Mouse (Mus musculus) urinary bladder, postnatal 25 days (tissue): ENCODE results near the gene Ptch2.

Source experiments
- DNase-seq: peaks from one replicate; pipeline ENCODE4 v3.0.0; 2022; ENCODE audit warnings: low spot score

Gene Ptch2

DNA sequence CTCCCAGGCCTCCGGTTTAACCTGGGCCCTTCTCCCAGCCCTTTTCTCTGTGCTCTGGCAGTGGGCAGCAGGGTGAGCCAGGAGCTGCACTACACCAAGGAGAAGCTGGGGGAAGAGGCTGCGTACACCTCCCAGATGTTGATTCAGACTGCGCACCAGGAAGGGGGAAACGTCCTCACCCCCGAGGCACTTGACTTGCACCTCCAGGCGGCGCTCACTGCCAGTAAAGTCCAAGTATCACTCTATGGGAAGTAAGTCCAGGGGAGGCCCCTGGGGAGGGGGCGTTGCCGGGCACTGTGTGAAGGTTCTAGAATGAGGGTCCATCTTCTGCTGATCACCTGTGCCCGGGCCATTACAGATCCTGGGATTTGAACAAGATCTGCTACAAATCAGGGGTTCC, 8.8 kb downstream of the Ptch2 start:
- DNase-seq, result no peak

DNA sequence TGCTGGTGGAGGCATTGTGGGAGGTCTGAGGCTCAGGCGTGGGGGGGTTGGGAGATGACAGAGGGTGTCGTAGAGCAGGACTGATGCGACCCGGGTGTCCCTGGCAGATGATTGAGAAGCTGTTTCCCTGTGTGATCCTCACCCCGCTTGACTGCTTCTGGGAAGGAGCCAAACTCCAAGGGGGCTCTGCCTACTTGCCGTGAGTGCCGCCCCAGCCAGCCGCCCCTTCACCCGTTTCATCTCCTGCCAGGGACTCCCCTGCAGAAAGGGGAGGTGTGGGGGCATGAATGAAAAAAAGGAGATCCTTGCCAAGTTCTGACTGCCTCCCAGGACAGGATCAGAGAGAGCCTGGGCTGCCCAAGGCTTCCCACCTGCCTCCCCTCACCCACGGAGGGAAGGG, 9.3 kb downstream of the Ptch2 start:
- no peak for DNase-seq

DNA sequence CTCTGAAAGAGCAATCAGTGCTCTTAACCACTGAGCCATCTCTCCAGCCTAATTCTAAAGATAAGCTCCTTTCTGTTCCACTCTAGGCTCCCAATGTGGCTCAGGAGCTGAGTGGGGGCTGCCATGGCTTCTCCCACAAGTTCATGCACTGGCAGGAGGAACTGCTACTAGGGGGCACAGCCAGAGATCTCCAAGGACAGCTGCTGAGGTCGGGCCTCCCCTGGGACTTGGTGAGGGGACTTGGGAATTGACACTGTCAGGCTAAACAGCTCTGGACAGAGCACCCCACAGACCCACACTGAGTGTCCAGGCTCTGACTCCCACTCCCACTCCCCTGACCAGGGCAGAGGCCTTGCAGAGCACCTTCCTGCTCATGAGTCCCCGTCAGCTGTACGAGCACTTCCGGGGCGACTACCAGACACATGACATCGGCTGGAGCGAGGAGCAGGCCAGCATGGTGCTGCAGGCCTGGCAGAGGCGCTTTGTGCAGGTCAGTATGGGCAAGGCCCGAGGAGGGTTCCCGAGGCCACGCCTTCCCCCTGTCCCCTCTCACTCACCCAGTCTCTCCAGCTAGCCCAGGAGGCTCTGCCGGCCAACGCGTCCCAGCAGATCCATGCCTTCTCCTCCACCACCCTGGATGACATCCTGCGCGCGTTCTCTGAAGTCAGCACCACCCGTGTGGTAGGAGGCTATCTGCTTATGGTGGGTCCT, 12.1 kb downstream of the Ptch2 start:
- DNase-seq, result no peak

DNA sequence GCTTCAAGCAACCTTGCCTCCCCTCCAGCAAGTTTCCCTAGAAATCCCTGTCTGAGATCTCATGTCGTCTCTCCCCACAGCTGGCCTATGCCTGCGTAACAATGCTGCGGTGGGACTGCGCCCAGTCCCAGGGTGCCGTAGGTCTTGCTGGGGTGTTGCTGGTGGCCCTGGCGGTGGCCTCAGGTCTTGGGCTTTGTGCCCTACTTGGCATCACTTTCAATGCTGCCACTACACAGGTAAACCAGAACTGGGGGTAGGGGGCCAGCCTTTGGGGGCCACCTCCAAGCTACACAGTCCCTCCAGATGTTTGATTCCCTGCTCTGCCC, 12.6 kb downstream of the Ptch2 start:
- no peak for DNase-seq

DNA sequence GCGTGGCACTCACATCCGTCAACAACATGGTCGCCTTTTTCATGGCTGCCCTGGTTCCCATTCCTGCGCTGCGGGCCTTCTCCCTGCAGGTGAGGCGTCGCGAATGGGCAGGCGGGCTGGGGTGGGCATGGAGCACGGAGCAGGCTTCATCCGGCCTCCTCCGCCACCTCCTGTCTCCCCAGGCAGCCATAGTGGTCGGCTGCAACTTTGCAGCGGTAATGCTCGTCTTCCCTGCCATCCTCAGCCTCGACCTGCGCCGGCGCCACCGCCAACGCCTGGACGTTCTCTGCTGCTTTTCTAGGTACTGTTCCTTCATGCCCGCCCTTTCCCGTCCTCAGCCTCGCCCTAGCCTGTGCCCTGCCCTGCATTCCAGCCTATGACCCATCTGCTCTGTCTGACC, 13.5 kb downstream of the Ptch2 start:
- no peak for DNase-seq

DNA sequence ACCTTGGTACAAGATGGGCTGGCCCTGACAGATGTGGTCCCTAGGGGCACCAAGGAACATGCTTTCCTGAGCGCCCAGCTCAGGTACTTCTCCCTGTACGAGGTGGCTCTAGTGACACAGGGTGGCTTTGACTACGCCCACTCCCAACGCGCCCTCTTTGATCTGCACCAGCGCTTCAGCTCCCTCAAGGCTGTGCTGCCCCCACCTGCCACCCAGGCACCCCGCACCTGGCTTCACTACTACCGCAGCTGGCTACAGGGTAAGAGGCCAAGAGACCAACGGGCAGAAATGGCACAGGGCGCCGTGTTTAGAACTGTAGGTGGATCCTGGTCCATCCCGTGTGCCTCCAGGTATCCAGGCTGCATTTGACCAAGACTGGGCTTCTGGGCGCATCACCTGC, 14.4 kb downstream of the Ptch2 start:
- DNase-seq, result no peak

DNA sequence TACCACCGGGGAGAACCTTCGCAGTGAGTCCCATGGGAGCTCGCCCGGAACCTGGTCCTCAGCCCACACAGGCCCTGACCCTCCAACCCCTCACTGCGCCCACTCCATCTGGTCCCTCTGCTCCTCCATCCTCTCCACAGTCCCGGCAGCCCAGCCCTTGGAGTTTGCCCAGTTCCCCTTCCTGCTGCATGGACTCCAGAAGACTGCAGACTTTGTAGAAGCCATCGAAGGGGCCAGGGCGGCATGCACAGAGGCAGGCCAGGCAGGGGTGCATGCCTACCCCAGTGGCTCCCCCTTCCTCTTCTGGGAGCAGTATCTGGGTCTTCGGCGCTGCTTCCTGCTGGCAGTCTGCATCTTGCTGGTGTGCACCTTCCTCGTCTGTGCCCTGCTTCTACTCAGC, 15.1 kb downstream of the Ptch2 start:
- DNase-seq, result no peak

DNA sequence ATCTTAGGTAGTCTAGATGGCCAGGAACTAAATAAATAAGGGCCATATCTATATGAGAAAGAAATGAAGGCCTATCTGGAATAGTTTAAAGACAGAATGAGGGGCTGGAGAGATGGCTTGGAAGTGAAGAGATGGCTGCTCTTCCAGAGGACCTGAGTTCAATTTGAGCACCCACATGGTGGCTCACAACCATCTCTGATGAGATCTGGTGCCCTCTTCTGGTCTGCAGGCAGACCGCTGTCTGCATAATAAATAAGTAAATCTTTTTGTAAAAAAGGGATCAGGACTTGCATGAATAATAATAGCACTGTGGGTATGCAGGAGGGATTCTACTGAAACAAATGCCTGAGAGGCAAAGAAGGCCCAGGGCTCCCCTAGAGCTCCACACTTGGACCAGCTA, 17.4 kb downstream of the Ptch2 start:
- no peak for DNase-seq

DNA sequence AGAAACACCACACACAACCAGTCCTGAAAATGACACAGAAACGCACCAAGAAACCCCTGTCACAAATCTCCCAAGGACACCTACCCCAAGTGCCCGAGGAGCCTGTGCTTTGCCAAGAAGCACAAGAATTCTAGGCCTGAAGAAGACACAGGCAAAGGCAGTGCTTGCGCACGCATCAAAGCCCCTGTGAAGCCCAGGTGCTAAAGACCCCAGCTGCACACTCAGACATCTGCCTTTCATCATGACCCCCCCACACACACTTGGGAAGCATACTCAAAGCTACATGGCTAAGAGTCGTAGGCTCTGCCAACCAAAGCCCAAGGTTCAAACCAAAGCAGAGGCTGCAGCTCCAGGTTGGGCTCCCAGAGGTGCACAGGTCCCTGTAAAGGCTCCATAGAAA, 19.7 kb downstream of the Ptch2 start:
- no peak for DNase-seq

DNA sequence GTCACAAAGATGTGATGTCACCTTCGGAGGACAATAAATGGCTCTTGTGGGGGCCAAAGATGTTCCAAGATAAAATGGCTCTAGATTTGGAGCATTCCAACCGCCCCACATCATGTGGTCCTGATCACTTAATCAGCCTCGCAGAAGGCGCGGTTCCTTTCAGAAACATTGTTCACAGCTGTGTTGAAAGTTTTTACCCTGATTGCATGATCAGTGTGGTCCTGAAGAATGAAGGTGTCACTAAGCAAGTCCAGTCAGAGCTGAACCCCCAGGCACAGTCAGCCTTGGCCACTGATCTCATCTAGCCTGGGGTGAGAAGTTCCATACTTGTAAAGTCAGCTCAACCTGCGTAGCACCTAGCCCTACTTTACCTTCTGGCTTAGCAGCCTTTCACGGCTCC, 22.1 kb downstream of the Ptch2 start:
- DNase-seq, result no peak

DNA sequence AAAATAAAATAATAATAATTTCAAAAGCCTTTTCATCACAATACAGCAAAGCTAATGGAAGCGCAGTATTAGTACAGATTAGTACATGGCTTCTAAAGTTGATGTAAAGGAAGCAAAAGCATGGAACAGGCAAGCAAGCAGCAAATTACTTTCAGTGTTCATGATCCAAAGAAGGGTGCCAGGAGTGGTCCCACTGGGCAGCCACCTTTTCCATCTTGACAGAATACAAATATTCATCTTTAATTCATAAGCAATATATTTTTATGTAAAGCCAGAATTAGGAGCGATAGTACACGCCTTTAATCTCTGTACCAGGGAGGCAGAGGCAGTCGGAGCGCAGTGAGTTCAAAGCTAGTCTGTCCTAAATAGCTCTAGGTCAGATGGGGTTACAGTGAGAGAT, 23.8 kb downstream of the Ptch2 start:
- no peak for DNase-seq

DNA sequence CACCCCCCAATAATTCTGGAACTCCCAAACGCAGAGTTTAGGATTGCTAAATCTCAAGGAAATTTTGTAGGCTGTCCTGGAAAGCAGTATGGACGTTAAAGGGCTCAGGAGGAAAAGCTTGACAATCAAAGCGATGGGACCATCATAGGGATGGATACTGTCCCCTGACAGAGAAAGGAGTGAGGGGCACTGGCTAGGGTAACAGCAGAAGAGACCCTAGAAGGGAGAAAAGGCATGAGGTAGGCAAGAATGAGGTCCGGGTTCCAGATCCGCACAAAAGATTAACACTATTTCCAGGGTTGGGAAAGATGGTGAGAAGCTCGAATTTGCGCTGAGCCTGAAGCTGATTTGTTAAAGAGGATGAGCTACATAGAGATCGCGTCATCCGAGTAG, 24.2 kb downstream of the Ptch2 start:
- DNase-seq, result no peak

DNA sequence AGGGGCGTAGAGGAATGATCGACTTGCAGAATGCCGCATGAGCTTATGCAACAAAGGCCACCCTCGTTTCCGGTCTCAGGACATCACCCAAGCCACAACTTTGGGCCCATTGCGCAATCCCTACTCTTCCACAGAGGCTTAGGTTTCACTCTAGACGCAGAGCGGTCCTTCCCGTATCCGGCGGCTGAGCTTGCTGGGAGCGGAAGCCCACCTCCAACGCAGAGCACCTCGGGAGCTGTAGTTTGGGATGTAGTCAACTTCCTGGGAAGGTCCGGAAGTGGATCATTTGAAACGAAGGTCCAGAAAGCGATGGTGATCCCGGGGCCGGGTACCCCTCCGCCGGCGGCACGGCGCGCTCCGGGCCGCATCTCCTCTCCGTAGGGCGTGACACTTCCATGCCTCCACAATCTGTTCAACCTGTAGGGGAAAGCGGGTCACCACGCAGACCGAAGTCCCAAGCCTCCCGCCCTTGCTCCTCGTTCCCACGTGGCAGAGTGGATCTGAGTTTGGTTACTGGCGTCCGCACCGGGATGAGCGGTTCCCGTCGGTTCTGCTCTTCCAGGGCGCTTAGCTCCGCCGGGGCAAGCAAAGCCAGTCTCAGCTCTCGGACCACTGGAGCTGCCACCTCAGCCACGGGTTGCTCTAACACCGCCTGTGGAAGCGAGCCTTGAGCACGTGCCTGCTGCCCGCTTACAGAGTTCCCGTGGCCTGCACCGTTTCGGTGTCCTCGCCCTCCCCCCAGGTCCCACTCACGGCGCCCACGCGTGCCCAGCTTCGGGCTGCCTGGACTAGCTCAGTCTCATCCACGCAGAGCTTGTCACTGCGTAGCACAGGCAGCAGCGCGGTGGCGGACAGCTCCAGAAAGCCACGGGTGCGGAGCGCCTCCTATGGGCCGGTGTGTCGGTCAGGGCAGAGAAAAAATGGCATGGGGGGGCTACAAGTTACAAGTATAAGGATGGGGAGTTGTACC, 24.9 kb downstream of the Ptch2 start:
- DNase-seq, result peak; percentile 86

DNA sequence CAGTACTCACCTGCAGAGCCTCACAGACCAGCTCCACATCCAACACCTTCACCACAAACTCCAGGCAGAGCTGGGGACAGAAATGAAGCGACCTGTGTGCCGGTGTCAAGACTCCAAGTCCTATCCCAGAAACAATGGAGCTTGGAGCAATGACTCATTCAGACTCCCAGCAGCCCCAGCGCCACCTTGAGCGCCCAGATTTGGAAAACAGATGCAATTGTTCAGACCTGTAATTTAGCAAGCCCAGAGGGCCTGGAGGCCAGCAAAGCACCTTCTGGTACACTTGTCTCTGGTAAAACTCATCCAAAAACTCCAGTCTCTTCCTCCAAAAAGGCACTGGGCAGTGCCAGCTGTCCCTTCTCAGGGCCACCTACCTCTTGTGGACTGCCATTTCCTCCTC, 26.3 kb downstream of the Ptch2 start:
- no peak for DNase-seq

DNA sequence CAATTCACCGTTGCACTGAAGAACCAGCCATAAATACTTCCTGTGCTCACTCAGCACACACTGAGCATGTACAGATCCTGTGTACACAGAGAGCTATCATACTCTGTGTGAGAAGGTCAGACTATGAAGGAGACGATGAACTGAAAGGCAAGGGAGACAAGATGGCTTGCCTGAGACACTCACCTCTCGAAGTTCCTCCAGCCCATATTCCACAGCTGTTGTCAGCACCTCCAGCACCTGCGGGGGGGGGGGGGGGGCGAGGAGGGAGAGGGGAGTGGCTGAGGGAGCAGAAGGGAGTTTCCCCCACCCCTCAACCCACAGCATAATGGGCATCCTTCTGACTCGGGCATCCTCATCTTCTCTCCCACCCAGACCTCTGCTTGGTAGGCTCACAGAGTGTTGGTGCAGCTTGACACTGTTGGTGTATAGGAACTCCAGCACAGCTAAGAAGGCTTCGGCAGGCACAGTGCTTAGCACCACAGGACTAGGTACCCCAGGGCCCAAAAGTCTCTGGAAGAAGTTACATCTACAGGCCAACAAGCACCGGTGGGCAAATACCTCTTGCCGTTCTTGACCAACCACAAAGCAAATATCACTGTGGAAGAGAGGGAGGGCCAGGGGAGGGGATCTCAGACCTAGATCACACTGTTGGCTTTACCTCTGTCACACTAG, 27.8 kb downstream of the Ptch2 start:
- no peak for DNase-seq

DNA sequence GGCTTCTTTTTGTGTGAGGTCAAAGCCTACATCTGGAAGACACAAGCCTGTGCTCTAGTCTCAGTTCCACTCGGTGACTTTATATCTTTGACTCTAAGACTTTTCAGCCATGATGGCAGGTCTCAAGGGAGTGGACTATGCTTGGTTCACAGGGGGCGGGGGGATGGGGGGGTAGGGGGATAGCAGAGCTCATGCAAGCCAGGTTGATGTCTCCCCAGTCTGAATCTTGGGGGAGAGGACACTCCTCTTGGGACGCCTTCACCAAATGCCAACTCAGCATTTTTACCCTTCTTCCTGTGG, 28.3 kb downstream of the Ptch2 start:
- DNase-seq, result no peak

DNA sequence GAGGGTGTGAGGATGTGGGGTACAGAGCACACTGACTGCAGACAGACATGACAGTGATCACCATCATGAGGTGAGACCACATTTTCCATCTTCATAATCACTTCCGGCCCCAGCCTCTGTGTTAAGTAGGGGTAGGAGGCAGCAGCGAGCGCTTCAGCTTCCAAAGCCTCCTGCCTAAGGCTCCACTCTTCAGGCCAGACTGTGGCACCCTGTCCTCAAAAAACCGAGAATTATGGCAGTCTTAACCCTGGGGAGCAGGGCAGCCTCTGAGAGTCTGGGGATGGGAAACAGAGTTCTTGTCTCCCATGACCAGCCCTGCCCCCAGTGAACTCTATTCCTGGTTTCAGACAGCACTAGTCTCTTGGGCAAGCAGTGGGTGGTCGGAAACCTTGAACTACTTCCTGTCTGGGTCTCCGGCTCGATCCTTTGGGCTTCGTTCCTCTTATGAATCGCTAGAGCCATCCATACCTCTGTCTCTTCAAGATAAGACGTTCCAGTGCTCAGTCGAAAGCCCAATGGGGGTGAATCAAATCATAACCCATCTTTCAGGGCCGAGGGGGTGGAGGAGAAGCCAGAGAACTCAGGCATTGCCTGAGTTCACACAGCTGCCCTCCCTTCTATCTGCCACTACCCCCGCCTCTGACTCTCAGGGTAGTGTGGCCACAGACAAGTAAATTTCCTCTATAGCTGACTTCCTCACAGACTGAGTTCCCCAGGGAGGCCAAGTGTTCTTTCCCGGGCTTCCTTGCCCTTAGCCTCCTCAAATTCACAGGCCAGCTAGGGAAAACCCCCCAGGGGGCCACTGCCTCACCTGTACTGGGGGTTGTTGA, 28.9 kb downstream of the Ptch2 start:
- no peak for DNase-seq

DNA sequence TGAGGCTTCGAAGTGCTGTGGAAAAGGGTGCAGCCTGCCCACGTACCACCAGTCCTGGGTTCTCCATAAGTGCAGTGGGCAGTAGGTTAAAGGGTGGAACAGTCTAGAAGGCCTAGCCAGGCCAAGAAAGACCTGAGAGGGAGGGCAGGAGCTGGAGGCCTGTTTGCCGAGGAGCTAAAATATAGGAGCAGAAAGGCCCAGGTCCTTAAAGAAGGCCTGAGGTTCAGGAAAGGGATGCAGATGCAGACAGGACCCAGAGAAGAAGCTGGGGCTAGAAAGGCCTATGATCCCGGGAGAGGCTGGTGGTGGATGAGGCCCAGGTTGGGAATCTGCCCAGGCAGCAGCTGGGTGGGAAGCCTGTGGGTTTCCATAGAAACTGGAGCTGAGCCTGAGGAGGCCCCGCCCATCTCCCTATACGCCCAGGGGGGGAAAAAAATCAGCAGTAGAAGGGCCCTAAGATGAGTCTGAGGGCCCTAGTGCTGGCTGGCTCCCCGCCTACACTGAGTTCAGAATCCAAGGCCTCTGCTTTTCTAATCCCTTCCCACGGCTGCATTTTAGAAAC, 29.6 kb downstream of the Ptch2 start, which contains the start of gene Btbd19:
Gene Btbd19, minus strand, starts transcription at position 378 of the 562 bp plus-strand sequence.
- DNase-seq, result peak; percentile 67

DNA sequence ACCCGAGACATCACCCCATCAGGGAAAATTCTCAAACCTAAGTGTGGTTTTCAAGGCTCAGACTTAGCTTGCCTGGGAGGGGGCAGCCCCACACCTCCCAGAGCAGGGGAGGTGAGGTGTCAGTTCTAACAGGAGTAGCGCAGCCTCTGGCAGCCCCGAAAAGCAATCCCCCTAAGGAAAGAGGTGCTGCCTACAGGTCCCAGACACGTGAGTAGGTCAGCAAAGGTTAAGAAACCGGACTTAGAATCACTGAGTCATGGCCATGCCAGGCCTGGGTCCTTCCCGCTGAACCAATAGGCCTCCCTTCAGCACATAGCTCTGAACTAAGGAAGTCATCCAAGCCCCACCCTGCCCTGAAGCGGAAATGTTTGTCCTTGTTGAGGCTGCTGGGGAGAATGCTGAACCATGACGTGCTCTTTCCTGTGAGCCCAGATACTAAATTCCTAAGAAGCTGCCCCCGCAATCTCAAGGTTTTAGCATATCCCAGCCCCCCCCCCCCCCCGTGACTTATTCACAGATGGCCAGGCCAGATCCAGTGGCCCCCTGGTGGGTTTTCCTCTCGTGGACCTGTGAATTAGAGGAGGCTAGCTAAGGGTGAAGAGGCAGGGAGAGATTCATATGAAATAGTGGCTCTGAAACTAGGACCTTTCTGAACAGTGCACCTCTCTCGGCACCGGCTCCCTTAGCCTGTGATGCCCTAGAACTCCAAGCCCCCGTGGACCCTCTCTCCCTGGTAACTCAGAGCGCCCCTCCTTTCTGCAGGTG, 30.2 kb downstream of the Ptch2 start:
- peak; percentile 64 for DNase-seq

DNA sequence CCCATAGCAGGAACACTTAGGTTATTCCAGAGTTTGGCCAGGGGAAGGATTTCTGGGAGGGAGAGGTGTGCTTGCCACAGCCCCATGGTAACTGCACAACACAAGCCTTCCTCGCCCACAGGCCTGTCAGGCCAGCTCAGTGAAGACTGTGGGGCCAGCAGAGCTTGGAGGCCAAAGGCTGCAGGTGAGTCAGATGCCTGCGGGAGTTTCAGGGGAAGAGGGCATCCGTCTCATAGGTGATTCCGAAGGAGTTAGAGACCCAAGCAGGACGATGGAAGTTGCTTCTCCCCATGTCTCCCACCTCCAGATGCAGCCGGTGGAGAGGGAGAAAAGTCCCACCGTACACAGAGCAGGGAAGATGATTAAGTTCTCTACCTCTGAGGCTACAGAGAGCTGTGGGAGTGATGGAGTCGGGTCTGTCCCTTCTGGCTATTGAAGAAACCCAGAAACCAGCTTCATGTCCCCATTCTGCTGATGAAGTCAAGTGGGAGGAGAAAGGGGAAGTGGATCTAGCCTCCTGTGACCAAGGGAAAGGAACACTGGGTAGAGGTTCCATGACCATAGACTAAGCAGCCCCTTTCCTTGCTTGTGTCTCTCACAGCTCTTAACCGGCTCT, 30.9 kb downstream of the Ptch2 start, which contains the start of gene Tctex1d4:
Gene Tctex1d4, plus strand, starts transcription at position 120 of the 616 bp plus-strand sequence.
- DNase-seq, result peak; percentile 49
